Mouse (Mus musculus) heart, postnatal 14 days (tissue): ENCODE results near the gene Rhoj. TPM values are rescaled to one million over a fixed set of nuclear protein-coding genes. Genes with fewer than 3 reads are reported as not detected.
"Not testable (repeated sequence)": the region's sequence is repeated elsewhere in the genome, so short reads cannot be mapped to it uniquely, and the experiment has no call there.

Experiments used
- DNase-seq, 2 experiments: peaks; one replicate each; pipeline ENCODE4 v3.0.0; 2021 to 2022
- intact Hi-C: fragments of 180-260 bp; cut with DNase I; formaldehyde crosslinking; loops from one replicate; pipeline ENCODE4 v1.15.1; 2025
- total RNA-seq, 2 experiments: library from RNA; stranded (reverse); gene quantifications; 2 replicates each; pipeline ENCODE4 v1.2.3; 2021

Rhoj gene
- total RNA-seq, 2 experiments from 2014 or later = 45.6 to 48.9 TPM

DNA sequence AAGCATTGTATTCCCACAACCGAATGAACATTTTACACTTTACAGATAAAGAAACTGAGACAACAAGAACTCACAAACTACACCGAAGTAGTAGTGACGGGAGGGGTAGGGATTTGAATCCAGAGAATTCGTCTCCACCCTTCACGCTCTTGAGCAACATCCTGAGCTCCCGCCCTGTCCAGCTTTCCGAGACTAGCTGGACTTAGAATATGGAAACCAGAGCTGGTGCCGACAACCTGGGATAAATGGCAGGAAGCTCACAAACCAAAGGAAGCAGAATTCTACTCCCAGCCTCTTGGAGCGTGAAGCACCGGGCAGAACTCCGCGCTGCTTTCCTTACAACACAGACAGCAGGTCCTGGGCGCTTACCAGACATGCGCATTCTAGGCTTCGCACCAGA is 79.7 kb downstream of the Rhoj start:
- DNase-seq = peak in 1 of 2 experiments; percentile 13
- intact Hi-C loops = loop anchor here (5.0 kb wide), 3 partner anchors 201 to 1066 kb away; no protein-coding TSS in a partner anchor

DNA sequence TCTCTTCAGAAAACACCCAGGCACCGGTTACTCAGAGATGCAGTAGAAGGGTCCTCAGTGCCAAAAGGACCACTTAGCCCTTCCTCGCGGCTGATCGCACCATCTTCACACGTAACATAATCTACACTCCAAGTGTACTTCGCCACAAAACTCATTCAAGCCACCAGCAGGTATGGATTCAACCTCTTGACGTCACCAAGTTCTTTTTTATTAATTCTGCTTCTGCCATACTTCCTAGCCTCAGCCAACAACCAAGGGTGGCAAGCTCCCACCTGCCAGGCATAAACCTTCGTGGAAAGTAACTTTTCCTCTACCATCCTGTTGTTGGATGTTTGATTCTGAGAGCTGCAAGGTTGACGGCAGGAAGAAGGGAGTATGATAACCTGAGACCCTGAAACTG is 80.4 kb downstream of the Rhoj start:
- intact Hi-C loops = loop anchor here (5.0 kb wide), 3 partner anchors 201 to 1066 kb away; no protein-coding TSS in a partner anchor
- DNase-seq = no peak

DNA sequence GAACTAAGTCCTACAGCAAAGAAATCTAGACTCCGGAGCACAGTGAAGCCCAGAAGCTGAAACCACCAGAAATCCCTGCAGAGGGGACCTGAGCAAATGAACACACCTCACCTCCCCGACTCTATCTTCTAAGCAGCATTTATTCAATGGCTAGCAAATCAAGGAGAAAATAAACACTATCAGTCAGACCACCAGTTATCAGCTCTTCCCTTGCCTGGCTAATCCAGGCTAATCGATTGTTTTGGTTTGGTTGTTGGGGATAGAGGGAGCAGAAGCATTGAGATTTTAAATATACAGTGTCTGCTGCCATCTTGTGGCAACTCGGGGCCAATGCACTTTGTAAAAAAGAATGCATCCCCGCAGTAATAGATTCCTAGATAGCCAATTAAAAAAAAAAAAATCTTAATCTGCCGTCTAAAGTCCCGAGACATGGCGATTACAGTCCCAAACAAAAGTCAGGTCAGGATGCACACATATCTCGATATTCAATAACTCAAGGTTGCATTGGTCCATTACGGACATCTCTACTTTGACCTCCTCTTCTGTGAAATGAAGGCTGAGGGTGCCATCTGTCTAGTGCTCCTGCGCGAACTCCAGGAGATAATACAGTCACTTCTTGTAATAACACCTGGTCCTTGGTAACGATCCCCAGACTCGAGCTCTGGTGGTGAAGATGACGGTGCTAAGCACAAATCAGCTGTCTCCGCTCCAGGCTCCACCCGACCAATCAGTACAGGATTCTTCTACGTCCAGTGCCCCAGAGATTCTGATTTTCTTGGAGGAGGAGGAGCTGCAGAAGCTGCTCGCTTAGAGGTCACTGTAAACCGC is 81.4 kb downstream of the Rhoj start:
- intact Hi-C loops = loop anchor here (5.0 kb wide), 3 partner anchors 202 to 1067 kb away; no protein-coding TSS in a partner anchor
- peak in 1 of 2 experiments; percentile 51 for DNase-seq

DNA sequence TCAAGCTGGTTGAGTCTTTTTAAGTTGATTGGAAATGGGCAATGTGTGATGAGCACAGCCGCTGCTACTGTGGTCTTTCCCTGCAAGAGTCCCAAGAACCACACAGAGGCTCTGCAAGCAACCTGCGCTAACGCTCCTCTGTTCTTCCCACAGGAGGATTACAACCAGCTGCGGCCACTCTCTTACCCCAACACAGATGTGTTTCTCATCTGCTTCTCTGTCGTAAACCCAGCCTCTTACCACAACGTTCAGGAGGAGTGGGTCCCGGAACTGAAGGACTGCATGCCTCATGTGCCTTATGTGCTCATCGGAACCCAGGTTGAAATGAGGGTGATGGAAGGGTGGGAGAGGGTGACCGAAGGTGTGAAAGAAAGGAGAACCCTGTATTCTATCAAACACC is 83.4 kb downstream of the Rhoj start:
- intact Hi-C loops = loop anchor here (1.0 kb wide), 1 partner anchor 111 kb away; no protein-coding TSS in a partner anchor
- no peak for DNase-seq

DNA sequence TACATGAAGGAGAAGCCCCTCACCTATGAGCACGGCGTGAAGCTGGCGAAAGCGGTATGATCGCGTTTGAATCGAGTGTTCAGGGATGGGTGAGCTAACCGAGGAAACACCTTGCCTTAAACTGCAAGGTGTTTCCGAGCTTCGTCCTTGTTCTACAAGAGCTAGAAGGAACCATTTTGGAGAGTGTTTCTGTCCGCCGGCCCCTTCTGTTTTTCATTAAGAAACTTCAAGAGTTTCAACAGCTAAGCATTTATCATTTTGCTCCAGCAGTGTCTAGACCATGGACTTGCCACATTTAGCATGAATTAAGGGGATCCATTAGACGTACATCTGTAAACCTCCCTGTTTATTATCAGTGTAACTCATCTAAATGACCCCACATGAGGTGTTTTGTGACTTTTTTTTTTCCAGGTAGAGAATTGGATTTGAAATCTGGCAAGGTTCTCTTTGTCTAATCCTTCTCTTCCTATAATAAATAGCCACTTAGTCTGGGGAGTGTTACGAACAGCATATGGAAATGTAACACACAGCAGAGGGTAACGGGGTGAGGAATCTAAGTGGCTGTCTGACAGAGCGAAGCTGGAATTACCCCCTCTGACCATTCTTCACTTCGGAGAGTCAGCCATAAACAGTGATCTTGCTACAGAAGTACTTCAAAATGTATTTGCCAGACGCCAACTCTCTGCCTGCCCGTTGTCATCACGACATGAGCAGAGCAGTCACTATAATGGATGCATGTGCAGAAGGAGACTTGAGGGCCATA is 86.1 kb downstream of the Rhoj start:
- intact Hi-C loops = no loop called here
- DNase-seq = no peak

DNA sequence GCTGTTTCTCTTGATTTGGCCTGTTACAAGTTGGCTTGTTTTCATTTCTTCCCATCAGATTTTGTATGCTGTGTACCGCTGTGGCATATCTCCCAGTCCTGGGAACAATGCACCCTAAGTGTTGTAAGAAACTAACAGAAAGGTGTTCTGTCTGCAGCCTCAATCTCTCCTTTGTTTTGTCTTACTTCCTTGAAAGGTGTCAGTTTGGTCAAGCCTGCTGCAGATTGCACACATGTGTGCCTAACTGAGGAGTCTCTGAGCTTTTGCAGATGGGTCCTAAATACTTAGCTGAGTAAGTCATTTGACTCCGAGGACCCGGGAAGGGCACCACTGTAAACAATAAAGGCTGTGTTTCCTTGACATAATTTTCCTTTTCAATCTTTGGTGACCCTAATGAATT is 88.5 kb downstream of the Rhoj start:
- intact Hi-C loops = no loop called here
- no peak for DNase-seq

DNA sequence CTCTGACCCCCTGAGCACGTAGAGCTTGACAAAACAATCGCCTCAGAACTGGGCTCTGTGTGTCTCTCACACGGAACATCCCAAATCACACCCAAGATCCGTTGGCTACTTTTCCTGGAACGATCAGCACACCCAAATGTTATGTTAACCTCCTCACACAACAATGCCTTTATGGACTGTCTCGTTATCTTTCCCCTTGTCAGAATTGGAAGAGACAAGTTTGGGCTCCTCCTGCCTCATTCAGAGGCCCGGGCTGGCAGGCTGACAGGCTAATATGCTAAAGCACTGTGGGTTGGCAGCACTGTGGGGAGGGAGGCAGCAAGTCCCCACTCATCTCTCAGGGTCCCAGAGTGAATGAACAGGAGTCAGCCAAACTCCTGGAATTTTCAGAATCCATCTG is 89.0 kb downstream of the Rhoj start:
- intact Hi-C loops = no loop called here
- peak; percentile 25 to 38 for DNase-seq

DNA sequence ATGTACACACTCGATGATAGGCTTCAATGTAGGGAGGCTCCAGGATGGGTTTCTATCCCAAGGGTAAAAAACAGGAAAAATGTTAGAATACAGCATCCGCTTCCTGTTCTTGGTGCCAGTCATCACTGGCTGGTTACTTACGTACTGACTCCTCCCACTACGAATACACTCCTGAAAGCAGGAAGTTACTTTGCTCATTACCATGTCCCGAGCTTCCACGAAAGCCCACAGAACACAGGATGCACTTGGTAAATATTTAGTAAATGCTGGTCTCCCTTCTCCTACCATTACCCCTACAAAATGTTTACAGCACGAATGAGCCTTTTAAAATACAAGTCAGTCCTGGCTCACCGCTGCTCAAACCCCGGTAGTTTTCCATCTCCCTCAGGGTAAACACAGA is 104.8 kb downstream of the Rhoj start:
- no peak for DNase-seq
- intact Hi-C loops = no loop called here

DNA sequence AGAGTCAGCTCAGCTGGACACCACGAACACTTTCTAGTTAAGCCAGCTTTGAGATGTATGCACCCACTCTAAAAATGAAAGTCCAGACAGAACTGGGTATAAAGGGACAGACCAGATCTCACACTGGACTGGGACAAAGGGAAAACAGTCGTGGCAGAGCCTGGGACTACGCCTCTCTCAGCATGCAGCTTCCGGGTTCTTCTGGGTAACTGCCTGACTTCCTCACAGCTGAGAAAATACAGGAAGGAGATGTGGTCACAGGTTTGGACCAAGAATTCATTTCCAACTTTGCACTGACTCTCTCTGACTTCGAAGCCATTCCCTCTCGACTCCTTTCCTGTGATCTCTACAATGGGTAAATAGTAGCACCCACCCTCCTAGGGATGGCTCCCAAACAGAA is 106.9 kb downstream of the Rhoj start:
- no peak for DNase-seq
- intact Hi-C loops = no loop called here

DNA sequence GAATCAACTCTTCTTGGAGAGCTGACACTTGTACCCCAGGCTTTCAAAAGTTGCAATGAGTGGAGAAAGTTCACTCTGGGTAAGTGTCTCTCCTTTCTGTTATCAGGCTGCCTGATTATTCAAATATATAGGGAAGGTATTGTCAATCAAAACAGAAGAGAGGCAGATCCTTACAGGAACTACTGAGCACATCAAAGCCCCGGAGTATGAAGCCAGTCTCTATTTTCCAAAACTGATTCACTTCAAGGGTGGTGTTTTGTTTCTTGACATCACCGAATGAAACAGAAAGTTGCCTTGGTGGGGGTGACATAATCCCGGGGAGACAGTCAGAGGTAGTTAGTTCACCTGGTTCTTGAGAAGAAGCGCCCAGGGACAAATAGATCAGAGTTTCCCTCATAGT is 108.6 kb downstream of the Rhoj start, which contains the start of gene Gphb5:
Gene Gphb5, minus strand, starts transcription at position 101 of the 400 bp plus-strand sequence.
- no peak for DNase-seq

DNA sequence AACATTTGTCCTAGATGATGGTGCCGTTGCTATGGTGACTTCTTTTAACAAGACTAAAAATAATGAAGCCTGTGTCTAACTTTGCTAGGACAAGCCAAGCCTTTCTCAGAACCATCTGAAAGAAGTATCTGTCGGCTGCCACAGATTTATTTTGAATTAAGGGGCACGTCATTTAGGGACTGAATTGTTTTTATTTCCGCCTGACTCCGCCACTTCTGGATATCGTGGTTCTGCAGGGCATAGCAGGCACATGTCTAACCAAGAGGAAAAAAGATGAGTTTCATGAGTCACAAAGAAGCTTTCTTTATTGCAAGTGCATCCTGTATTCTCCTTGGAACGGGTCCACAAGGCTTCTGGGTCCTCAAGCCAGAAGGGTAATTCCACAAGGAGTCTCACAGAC is 116.2 kb downstream of the Rhoj start:
- DNase-seq = no peak
- intact Hi-C loops = loop anchor here (2.0 kb wide), 1 partner anchor 60 kb away; no protein-coding TSS in a partner anchor

More for the DNA sequence above, 108.6 kb downstream of the Rhoj start, which contains the start of gene Gphb5:
- intact Hi-C loops = no loop called here

DNA sequence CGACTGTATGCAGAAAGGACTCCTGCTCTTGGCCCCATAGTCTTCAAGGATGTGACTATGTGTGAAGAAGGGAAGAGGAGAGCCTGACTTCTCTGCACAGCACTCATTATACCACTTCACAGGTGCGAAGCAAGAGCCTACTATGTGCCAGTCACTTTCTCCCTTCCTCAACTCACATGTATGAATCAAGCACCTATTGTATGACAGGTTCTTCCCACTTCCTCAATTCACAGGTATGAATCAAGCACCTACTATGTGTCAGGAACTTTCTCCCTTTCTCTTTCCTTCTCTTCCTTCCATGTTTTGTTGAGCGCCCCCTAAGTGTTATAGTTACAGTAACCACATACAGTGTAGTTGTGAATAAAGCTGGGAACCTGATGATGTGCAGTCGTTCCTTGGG is 116.7 kb downstream of the Rhoj start:
- no peak for DNase-seq
- intact Hi-C loops = loop anchor here (2.0 kb wide), 1 partner anchor 60 kb away; no protein-coding TSS in a partner anchor

DNA sequence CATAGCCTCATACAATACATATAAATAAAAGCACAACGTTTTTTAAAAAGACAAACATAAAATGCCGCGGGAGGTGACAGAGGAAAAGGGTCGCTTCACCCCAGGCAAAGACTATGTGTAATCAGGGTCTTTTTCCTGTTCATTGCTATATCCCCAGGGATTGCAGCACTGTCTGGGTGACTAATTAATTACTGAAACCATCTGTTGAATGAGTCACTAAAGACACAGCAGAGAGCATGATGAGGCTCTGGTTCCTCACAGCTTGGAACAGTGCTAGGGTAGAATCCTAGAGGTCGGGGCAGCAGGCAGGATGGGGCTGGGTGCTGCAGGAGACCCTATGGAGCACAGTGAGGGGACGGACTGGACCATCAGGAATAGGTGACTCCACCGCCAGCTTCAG is 117.8 kb downstream of the Rhoj start:
- intact Hi-C loops = loop anchor here (2.0 kb wide), 1 partner anchor 61 kb away; no protein-coding TSS in a partner anchor
- DNase-seq = no peak

DNA sequence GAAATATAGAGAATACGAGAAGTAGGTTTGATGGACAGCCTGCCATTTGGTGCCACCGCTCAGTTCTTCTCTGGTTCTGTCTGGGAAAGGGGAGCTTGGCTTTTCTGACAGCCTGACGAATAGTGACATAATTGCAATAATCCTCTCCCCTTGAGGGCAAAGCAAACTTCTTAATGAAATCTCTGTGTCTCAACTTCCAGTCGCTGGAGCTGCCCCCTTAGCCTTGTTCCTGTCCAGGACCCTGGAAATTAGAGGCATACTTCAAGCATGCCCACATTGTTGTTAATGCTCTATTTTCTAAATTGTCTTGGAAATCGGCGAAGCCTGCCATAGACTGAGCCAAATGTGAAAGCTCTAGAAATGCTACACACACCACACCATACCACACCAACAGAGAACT is 120.6 kb downstream of the Rhoj start:
- intact Hi-C loops = no loop called here
- DNase-seq = no peak

DNA sequence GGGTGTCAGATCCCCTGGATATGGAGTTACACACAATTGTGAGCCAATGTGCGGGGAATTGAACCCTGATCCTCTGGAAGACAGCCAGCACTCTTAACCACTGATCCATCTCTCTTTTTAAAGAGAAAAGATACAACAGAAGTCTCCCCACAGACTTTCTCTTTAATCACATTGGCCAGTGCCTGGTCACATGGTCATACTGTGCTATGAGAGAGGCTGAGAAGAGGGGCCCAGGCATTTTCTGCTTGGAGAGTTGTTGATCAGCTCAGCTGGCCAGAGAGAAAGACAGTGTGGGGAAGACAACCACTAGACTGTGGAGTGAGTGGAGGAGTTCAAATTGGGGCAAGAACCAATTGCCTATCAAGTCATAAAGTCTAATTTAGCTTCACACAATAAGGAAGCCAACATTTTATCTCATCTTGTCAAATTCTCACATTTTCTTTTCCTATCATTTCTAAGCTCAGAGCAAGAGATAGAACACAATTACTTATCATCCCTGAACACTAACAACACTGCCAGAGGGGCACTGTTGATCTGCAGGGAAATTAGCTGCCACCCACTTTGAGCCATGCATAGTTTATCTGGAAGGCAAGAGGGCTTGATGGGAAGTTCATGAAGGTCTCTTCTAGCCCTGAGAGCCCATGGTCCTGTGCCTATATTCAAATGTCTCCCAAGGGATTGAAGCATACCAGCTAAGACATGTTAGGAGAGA is 121.7 kb downstream of the Rhoj start:
- DNase-seq = no peak
- intact Hi-C loops = no loop called here

DNA sequence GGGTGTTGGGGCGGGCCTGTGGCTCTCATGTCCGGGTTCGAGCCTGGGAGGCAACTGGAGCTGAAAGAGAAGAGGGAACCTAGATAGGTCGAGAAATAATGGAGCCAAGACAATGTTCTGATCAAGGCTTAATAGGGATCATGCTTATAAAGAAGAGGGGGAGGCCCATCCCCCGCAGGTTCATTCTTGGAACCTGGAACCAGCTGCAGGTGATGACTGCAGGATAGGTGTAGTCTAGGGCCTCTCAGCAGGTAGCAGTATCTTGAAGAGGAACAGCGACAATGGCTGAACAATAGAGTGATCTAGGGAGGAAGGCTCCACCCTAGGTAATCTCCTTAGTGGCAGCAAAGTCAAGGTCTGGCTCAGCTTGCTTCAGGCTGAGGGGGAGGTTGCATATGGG is 124.3 kb downstream of the Rhoj start:
- intact Hi-C loops, DNase-seq: not testable (repeated sequence)

DNA sequence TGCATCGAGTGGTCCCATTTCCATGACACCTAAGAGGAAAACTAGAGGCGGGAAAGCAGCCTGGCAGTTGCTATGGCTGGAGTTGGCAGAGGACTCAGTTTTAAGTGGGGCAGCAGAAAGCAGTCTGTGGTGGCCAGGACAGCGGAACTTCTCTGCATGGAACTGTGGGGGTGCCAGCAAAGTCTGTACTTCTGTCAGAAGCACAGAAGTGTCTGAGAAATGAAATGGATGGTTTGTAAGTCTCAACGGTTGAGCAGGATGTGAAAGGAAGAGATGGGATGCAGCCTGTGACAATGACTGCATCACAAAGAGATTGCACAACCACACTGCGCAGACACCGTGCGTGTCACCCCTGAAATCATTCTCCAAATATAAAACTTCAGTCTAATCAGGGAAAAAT is 138.1 kb downstream of the Rhoj start:
- intact Hi-C loops = loop anchor here (5.0 kb wide), 1 partner anchor 1124 kb away; no protein-coding TSS in a partner anchor
- no peak for DNase-seq

DNA sequence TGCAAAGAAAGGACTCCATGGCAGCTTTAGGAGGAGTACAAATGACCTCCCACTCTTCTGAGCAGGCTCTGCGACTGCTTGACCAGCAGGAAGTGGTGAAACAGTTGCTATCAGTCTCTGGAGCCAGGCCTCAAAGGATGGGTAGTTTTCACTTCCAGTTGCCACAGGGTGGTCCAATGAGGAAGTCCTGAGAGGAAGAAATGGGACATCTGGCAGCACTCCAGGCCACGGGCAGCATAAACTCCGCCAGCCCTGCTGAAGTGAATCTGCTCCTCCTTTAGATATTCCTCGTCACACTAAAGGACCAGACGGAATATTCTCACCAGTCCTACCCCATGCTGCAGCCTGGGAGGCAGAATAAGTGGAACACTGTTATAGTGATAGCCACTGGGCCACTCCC is 140.8 kb downstream of the Rhoj start:
- intact Hi-C loops = loop anchor here (5.0 kb wide), 1 partner anchor 1127 kb away; no protein-coding TSS in a partner anchor

DNA sequence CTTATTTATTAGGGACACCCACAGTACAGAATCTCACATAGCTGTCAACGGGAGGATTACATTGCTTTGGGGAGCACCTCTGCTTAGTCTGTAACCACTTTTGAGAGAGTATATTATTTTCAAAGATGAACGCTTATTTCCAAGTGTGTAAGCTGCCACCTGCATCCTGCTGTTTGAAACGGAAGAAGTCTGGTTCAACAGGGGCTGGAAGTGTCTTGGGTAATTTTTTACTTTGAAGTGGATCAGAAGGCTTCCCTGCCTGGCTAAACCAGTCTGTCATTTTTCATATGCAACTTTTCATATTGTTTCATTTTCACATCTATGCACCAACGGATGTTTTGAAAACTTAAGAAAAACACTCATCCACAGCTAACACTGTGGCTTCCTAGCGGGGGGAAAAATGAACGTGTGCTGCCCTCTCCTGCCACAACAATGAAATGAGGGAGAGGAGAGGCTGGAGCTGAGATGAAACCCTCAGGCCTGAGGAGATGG is 141.4 kb downstream of the Rhoj start:
- DNase-seq = peak in 1 of 2 experiments; percentile 29
- intact Hi-C loops = loop anchor here (5.0 kb wide), 1 partner anchor 1127 kb away; no protein-coding TSS in a partner anchor

More for the DNA sequence above, 140.8 kb downstream of the Rhoj start:
- peak; percentile 52 to 56 for DNase-seq

DNA sequence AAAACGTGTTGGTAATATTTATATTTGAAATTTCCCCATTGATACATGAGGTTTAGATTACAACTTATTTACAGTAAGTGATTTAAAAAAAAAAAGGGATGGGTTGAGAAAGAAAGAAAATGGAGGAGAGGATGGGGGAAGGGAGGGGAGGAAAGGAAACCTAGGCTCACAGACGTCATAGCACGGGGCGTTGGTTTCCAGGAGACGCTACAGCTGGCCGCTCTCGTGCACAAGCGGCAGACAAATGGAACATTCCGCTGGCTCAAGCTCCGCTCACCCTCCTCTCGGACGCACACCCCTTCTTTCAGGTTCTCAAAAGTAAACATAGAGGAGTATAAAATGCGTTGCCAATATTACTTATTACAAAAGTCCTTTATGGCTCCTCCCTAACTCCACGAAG is 141.9 kb downstream of the Rhoj start:
- intact Hi-C loops = no loop called here
- DNase-seq = no peak
